ENCODE assay signal across 19 mouse cellular contexts in the genomic region with DNA sequence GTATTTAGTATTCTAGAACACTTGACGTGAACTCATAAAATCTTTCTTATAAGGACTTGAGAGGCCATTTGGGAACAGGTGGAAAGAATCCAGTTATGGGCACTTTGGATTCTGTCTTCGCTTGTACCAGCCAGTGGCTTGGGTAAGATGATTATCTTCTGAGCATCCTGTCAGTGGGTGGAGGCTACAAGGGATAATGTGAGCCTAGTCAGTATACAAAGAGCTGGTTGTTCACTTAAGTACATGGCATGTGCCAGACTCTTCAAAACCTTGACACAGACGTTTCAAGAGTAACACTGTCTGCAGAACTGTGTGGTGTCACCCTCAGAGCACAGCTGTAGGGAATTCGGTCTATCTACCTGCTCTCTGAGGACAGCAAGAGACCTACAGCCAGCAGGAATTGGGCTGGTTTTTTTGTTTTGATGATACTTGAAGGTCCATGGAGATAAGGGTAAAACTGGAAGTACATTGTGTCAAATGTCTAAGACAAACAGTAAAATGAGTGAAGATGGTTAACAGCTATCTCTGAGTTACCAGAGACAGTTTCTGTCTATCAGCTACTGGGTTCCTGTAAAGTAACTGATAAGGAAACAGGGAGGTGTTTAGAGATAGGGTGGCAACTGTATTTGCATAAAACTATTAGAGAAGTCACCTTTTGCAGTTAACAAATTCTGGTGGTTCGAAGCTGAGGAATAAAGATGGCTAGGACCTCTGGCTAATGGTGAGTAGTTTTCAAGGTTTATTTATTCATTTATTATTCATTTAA. TPM values are rescaled to one million over a fixed set of nuclear protein-coding genes. Genes with fewer than 3 reads are reported as not detected.
DNase-seq lines count a peak whose midpoint lies in the region; ATAC-seq and TF ChIP-seq lines count a peak whose summit lies in the region.
"Had no signal": no experiment of that assay in that cellular context is flagged by ENCODE, and none has a peak within 500 bp of the region (broad histone marks: within the 10 kb centered on the region; RNA-seq: fewer than 3 reads in every experiment).

A gene (plus strand): TSS at position 661 of the 766 bp plus-strand sequence.

- peak within 1 kb of the TSS; percentile 56 to 86 for H3K4me3 ChIP-seq in MEL (ENCODE audit: control insufficient read depth in 1 of 2, insufficient read depth in 1 of 2, low read depth in 2 of 2, low read length in 2 of 2)
- H3K4me3 ChIP-seq in embryonic fibroblast, embryonic 13.5 days (ENCODE audit: insufficient read depth, low read length) = no peak within 1 kb of the TSS
- peak within 1 kb of the TSS; percentile 48 for H3K4me3 ChIP-seq in liver, embryonic 12.5 days
- H3K4me3 ChIP-seq in heart, embryonic 10.5 days = no peak within 1 kb of the TSS
- H3K4me3 ChIP-seq: hindbrain, embryonic 12.5 days; limb, embryonic 15.5 days had no signal

- peak within 1 kb of the TSS; percentile 64 for H3K4me2 ChIP-seq in liver, embryonic 12.5 days
- H3K4me2 ChIP-seq: hindbrain, embryonic 12.5 days; limb, embryonic 15.5 days; midbrain, embryonic 11.5 days had no signal

- TF ChIP-seq RAD21 in MEL (IDR thresholded peaks at IDR 0.05; ENCODE audit: low read depth, low read length) = no peak

- peak; percentile 92 for ATAC-seq in liver, embryonic 12.5 days
- peak; percentile 90 for ATAC-seq in megakaryocyte progenitor cell, adult 5-6 weeks (replicated peaks; ENCODE audit: poor library complexity)
- ATAC-seq: forebrain, embryonic 14.5 days had no signal

- peaks cover 40% of the 10 kb centered on the region for H3K79me2 ChIP-seq in MEL (ENCODE audit: control insufficient read depth, insufficient read depth, low read length, poor library complexity)

- H3K36me3 ChIP-seq in MEL (ENCODE audit: control insufficient read depth in 1 of 2, insufficient read depth in 2 of 2, low read length in 2 of 2) = peaks cover 0 to 62% of the 10 kb centered on the region in 2 experiments; a peak in 2 of 4 replicates
- no peaks in the 10 kb centered on the region for H3K36me3 ChIP-seq in liver, embryonic 12.5 days
- H3K36me3 ChIP-seq in heart, embryonic 10.5 days = no peaks in the 10 kb centered on the region
- H3K36me3 ChIP-seq: hindbrain, embryonic 12.5 days; limb, embryonic 15.5 days had no signal

- 22% methylated on average over 5 of the region's 5 CpGs for WGBS in liver, embryonic 12.5 days (ENCODE audit: insufficient replicate concordance)
- 54% methylated on average over 5 of the region's 5 CpGs for WGBS in heart, embryonic 10.5 days

- intact Hi-C loops in left cerebral cortex, postnatal 36 days (cut with DNase I) = no loop called here

- H3K27ac ChIP-seq in MEL (ENCODE audit: control insufficient read depth, low read depth, low read length) = peak within 1 kb of the TSS; percentile 93
- H3K27ac ChIP-seq in embryonic fibroblast, embryonic 13.5 days (ENCODE audit: insufficient read depth, low read length) = peak within 1 kb of the TSS; percentile 73; the same call in 1 of the 2 replicates
- peak within 1 kb of the TSS; percentile 82 for H3K27ac ChIP-seq in liver, embryonic 12.5 days
- H3K27ac ChIP-seq in heart, embryonic 10.5 days = no peak within 1 kb of the TSS
- H3K27ac ChIP-seq: hindbrain, embryonic 12.5 days; limb, embryonic 15.5 days had no signal

- no peaks in the 10 kb centered on the region for H3K27me3 ChIP-seq in MEL (ENCODE audit: control insufficient read depth in 1 of 2, insufficient read depth in 2 of 2, low read length in 2 of 2)
- no peaks in the 10 kb centered on the region for H3K27me3 ChIP-seq in liver, embryonic 12.5 days (replicated peaks)
- H3K27me3 ChIP-seq in heart, embryonic 10.5 days (ENCODE audit: insufficient read depth, poor library complexity, severe bottlenecking) = no peaks in the 10 kb centered on the region
- H3K27me3 ChIP-seq: hindbrain, embryonic 12.5 days; limb, embryonic 15.5 days had no signal

- H3K4me1 ChIP-seq in MEL (ENCODE audit: control insufficient read depth in 1 of 2, insufficient read depth in 2 of 2, low read length in 2 of 2) = peaks cover 24 to 50% of the 10 kb centered on the region in 2 experiments
- H3K4me1 ChIP-seq in embryonic fibroblast, embryonic 13.5 days (ENCODE audit: control insufficient read depth, insufficient read depth, low read length) = peaks cover 9% of the 10 kb centered on the region; the same call in 1 of the 2 replicates
- peaks cover 57% of the 10 kb centered on the region for H3K4me1 ChIP-seq in liver, embryonic 12.5 days
- no peaks in the 10 kb centered on the region for H3K4me1 ChIP-seq in heart, embryonic 10.5 days
- H3K4me1 ChIP-seq: hindbrain, embryonic 12.5 days; limb, embryonic 15.5 days had no signal

- peak within 1 kb of the TSS; percentile 66 for H3K9ac ChIP-seq in MEL (ENCODE audit: control insufficient read depth, low read depth, low read length, poor library complexity, severe bottlenecking)
- peak within 1 kb of the TSS; percentile 47; the same call in 1 of the 2 replicates for H3K9ac ChIP-seq in liver, embryonic 12.5 days
- H3K9ac ChIP-seq: hindbrain, embryonic 12.5 days; limb, embryonic 15.5 days had no signal

- peak in 1 of 2 experiments; percentile 64; a peak in 1 of 4 replicates for TF ChIP-seq POLR2A in MEL (IDR thresholded peaks at IDR 0.05; ENCODE audit: control insufficient read depth in 1 of 2, insufficient read depth in 1 of 2, low read depth in 1 of 2, low read length in 2 of 2, poor library complexity in 1 of 2)
- no peak for TF ChIP-seq POLR2A in embryonic fibroblast, embryonic 13.5 days (IDR thresholded peaks at IDR 0.05; ENCODE audit: low read depth, low read length)

- no peak for TF ChIP-seq CTCF in MEL (IDR thresholded peaks at IDR 0.05 in 2 of 3, conservative IDR thresholded peaks at IDR 0.05 in 1 of 3; ENCODE audit: control insufficient read depth in 1 of 3, insufficient read depth in 1 of 3, low read depth in 2 of 3, low read length in 3 of 3, poor library complexity in 1 of 3, severe bottlenecking in 1 of 3)
- TF ChIP-seq CTCF in embryonic fibroblast, embryonic 13.5 days (IDR thresholded peaks at IDR 0.05; ENCODE audit: borderline replicate concordance, insufficient read depth, low read length) = no peak

- no peaks in the 10 kb centered on the region for H3K9me3 ChIP-seq in MEL (replicated peaks; ENCODE audit: insufficient read depth, low read length)
- no peaks in the 10 kb centered on the region for H3K9me3 ChIP-seq in liver, embryonic 12.5 days (replicated peaks)
- H3K9me3 ChIP-seq in heart, embryonic 10.5 days = no peaks in the 10 kb centered on the region
- H3K9me3 ChIP-seq: hindbrain, embryonic 12.5 days; limb, embryonic 15.5 days had no signal

- TF ChIP-seq EP300 in MEL (IDR thresholded peaks at IDR 0.05; ENCODE audit: low read depth in 1 of 2, low read length in 2 of 2) = peak; percentile 99

- peak; percentile 87 for DNase-seq in MEL (ENCODE audit: low read depth, low spot score)
- DNase-seq in left cerebral cortex, postnatal 36 days (ENCODE audit: low spot score in 2 of 2) = no peak
- DNase-seq in heart, embryonic 10.5 days (ENCODE audit: low spot score) = no peak
- DNase-seq in thymus, postnatal 4 days = no peak
- DNase-seq: adrenal gland, postnatal 10 days; cerebellum, adult 9-11 months; kidney, adult 9 months; kidney, postnatal 36 days; layer of hippocampus, adult 9-11 months; lung, postnatal 14 days; right cerebral cortex, postnatal 4 days had no signal

TF ChIP-seq in MEL, 35 proteins besides CTCF, POLR2A, EP300 and RAD21:
- TF ChIP-seq TAL1 (IDR thresholded peaks at IDR 0.05; ENCODE audit: low read length) (peak; percentile 95), MAFK (IDR thresholded peaks at IDR 0.05; ENCODE audit: borderline replicate concordance, low read depth, low read length) (peak; percentile 26; the same call in 1 of the 2 replicates), MYB (IDR thresholded peaks at IDR 0.05; ENCODE audit: low read depth, low read length) (peak; percentile 90), RCOR1 (IDR thresholded peaks at IDR 0.05; ENCODE audit: low read depth, low read length) (peak; percentile 91), MYC (IDR thresholded peaks at IDR 0.05; ENCODE audit: low read depth, low read length) (peak; percentile 47; the same call in 1 of the 2 replicates), ETS1 (IDR thresholded peaks at IDR 0.05; ENCODE audit: low read depth, low read length) (peak; percentile 97), MXI1 (IDR thresholded peaks at IDR 0.05; ENCODE audit: low read depth, low read length) (peak; percentile 37; the same call in 1 of the 2 replicates), ZMIZ1 (IDR thresholded peaks at IDR 0.05; ENCODE audit: low read depth, low read length) (peak; percentile 96), TCF12 (IDR thresholded peaks at IDR 0.05; ENCODE audit: low read depth, low read length) (peak; percentile 99), TBP (IDR thresholded peaks at IDR 0.05; ENCODE audit: low read depth, low read length) (peak; percentile 91), SIN3A (IDR thresholded peaks at IDR 0.05; ENCODE audit: low read length) (peak; percentile 88), KAT2A (conservative IDR thresholded peaks at IDR 0.05; ENCODE audit: low read depth, low read length) (no peak), HCFC1 (IDR thresholded peaks at IDR 0.05; ENCODE audit: low read depth, low read length) (0 out of 2 replicates have a peak, but pooled peaks have one; percentile 52), JUND (IDR thresholded peaks at IDR 0.05; ENCODE audit: low read depth, low read length) (no peak), GATA1 (IDR thresholded peaks at IDR 0.05; ENCODE audit: low read depth, low read length) (peak; percentile 100), MEF2A (IDR thresholded peaks at IDR 0.05; ENCODE audit: extremely low read depth, insufficient replicate concordance, low read depth, low read length, poor library complexity, severe bottlenecking) (no peak), USF1 (IDR thresholded peaks at IDR 0.05; ENCODE audit: low read depth, low read length) (no peak), POLR2AphosphoS2 (IDR thresholded peaks at IDR 0.05; ENCODE audit: low read length) (peak; percentile 64; the same call in 1 of the 2 replicates), ZNF384 (IDR thresholded peaks at IDR 0.05; ENCODE audit: low read depth, low read length) (peak; percentile 79)

RNA-seq across cellular contexts. Expression of the gene that starts here (rescaled TPM):
- total RNA-seq in MEL (2012; rRNA removed) = 50.4 and 68.4 TPM in 2 replicates
- 10 to 100 TPM in 1 of 2 experiments, not detected in 1; 44.4 TPM for polyA plus RNA-seq in MEL (2012; ENCODE audit: insufficient read depth in 1 of 2, insufficient read length in 2 of 2, low read depth in 1 of 2, low replicate concordance in 2 of 2, missing spikeins in 1 of 2)
- polyA plus RNA-seq in embryonic fibroblast, embryonic 13.5 days (2011; ENCODE audit: insufficient read length, low read depth, missing spikeins) = 413 and 663 TPM in 2 replicates
- 2.5 and 2.7 TPM in 2 replicates for polyA plus RNA-seq in liver, embryonic 12.5 days (2016; fragmentation: Nextera tagmentation; extraction: Ambion mirVana)
- 5.3 and 11.7 TPM in 2 replicates for total RNA-seq in megakaryocyte progenitor cell, adult 5-6 weeks (2015)
- total RNA-seq in megakaryocyte progenitor cell, adult 5-6 weeks (2017) = 5.9 and 11.3 TPM in 2 replicates
- total RNA-seq in left cerebral cortex, postnatal 36 days (2021) = under 1 TPM; 0.35 to 0.48 TPM
- polyA plus RNA-seq in heart, embryonic 10.5 days (2016; fragmentation: Nextera tagmentation; extraction: Ambion mirVana) = 0.05 and 0.06 TPM in 2 replicates
- polyA plus RNA-seq: forebrain, embryonic 14.5 days; neural tube, embryonic 14.5 days had no signal

Comparison
In these comparisons a context has a peak if more than half of its experiments do, and no peak if none do; other contexts are left out.
1. RNA of the gene that starts here (total RNA-seq): 50.4 to 68.4 TPM in MEL and 5.3 to 11.7 TPM in megakaryocyte progenitor cell, adult 5-6 weeks; 0.35 to 0.48 TPM in left cerebral cortex, postnatal 36 days; every median in the first group is over 4 times any median in the second.
2. H3K4me3 ChIP-seq: peak in MEL (2 of 2) and liver, embryonic 12.5 days (single experiment); none in embryonic fibroblast, embryonic 13.5 days (single experiment) and heart, embryonic 10.5 days (single experiment).